Mouse (Mus musculus) G1E-ER4 (cell line): ENCODE measurements around the gene Dnaja3. TPM values are rescaled to one million over a fixed set of nuclear protein-coding genes. Genes with fewer than 3 reads are reported as not detected.

Experiments used
- GATA1 ChIP-seq: IDR thresholded peaks from one replicate; pipeline ENCODE4 v1.8.0; 2012; ENCODE audit warnings: low read length, inconsistent platforms
- polyA plus RNA-seq: library from polyadenylated mRNA; stranded (reverse); fragments of >175 nt; gene quantifications from 2 replicates; pipeline ENCODE4 v1.2.3, GENCODE M21; 2012

The Dnaja3 gene
- polyA plus RNA-seq, 1 experiment, result 70.0 TPM

DNA sequence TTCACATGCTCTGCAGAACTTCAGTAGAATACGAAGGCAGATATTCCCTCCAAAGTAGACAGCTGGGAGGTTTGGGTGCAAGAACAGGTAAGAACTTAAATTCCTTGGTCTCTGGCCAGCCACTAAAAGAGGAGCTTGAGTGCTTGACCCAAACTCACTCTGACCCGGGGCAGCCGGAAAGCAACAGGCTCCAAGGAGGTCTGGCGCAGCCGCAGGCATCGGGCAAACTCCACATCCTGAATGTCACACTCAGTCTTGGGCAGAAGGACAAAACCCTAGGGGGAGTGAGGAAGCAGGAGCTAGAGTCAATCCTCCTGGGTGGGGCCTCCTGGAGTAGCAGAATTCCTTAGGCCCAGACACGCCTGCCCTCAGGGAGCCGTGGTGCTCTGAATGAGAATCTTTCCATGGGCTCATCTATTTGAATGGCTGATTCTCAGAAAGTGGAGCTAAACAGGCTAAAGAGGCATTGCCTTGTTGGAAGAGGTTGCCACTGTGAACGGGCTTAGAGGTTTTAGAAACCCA is 10.8 kb upstream of the Dnaja3 start:
- no peak for TF ChIP-seq GATA1

DNA sequence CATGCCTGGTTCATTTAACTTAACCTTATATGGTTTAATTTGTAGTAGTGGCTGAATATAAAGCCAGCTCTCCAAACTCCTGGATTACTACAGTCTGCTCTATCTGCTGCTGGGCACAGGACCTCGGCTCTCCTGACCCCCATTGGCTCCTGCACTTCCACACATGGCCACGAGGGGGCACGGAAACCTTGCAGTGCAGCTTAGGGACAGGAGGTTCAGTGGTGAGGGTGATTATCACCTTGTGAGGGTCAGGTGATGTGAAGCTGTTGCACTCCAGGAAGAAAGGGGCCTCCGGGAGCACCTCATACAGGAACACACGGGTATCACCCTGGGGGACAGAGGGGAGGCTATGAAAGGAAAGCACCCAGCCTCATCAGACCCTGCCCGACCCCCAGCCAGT is 9.8 kb upstream of the Dnaja3 start:
- no peak for TF ChIP-seq GATA1

DNA sequence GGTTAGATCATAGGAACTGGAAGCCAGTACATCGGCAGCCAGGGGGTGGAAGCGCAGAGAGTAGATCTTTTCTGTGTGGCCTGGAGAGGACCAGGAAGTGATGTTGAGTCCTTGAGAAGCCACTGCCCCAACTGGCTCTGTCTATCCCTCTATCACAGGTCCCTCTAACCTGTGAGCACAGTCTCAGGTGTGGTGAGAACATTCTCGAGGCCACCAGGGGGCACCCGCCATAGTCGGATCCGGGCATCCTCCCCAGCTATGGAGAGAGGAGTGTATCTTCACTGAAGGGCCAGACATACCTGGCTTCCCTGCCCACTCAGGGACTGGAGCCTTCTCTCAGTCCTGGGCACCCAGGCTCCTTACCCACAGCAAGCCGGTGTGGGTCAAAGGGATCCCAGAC is 7.7 kb upstream of the Dnaja3 start:
- no peak for TF ChIP-seq GATA1

DNA sequence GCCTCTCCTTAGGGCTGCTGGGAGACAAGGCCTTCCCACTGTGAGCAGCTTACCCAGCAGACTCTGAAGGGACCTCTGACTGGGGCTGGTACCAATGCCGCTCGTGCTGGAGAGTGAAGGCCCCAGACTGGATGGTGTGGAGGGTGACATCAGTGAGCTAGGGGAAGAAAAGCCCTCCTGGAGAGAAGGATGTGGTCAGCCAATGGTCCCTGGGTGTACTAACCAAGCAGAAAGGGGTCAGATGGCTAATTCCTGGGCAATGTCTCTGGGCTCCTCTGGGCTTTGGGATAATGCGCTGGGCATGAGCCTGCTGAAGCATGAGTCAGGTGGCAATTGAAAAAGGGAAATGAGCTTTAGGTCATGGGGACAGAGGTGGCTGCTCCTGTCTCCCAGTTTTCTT is 6.1 kb upstream of the Dnaja3 start:
- TF ChIP-seq GATA1, result no peak

GRCm38 (mm10) chr16:4634681-4635080 is 5.1 kb upstream of the Dnaja3 start:
- TF ChIP-seq GATA1, result no peak

DNA sequence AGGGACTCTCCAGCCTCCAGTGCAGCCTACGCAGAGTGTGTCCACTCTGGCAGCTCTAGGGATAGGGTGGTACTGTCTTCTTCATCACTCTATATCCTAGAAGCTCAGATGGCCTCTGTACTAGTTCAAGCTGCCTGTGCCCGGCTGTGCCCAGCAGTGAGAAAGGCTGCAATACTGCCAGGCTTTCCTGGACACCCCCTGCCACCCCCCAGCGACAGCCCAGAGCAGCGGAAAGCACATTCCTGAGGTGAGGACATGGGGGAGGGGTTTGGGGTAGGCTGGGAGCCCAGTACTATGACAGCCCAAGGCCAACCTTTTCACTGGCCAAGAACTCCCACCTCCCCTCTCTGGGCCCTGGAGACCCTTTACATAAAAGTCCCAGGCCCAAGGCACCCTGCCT is 4.0 kb upstream of the Dnaja3 start:
- TF ChIP-seq GATA1, result no peak

DNA sequence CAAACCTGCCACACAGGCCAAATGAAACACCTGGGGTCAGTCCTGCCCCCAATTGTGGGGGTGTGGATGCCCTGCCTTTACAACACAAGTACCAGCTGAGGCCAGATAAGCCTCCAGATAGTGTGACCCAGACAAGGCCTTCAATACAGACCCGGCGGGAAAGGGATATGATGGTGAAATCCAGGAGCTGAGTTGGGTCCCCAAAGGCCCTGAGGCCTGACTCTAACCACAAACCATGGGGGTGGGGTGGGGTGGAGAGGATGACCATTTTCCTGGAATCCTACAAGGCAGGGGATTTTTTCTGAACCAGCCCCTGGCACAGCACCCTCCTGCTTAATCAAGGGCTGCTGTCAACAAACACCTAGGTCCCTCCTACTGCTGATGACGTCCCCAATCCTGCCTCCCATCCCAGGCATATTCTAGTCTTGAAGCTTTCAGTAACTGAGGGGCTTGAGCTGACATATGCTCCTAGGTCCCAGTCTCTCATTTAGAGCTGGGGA is 848 bp upstream of the Dnaja3 start:
- TF ChIP-seq GATA1, result no peak

GRCm38 (mm10) chr16:4640267-4641005 is 647 bp downstream of the Dnaja3 start:
- TF ChIP-seq GATA1, result no peak

GRCm38 (mm10) chr16:4641119-4641838 is 1.5 kb downstream of the Dnaja3 start:
- no peak for TF ChIP-seq GATA1

DNA sequence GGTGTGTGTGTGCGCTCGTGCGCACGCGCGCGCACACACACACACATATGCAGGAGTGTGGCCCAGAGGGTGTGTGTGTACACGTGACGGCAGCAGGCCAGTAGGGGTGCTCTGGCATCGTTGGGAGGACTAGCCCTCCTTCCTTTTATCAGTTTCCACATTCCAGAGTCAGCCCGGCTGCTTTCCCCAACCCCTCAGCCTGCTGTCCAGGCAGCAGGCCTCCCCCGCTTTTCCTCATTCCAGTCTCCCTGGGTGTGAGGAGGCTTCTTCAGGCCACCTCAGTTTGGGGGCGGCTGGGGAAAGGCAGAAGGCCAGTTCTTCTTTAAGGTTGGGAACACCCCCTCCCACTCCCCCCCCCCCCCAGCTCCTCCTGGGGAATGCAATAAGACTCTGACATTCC is 2.4 kb downstream of the Dnaja3 start:
- TF ChIP-seq GATA1, result no peak

DNA sequence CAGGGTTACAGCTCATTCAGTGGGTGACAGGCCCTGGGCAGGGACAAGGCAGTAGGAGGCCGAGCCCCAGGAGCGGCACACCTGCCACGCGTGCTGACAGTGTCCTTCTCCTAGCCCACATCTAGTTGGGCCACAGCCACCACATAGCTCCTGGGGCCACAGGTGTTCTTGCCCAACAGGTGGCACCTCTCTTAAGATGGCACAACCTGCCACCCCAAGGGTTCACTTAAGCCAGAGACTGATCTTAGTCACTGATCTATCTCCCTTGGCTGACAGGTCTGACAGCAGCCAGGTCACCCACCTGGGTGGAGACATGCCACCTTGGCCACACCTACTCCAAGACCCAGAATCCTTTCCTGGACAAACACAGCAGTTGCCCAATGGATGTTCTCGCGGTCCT is 3.1 kb downstream of the Dnaja3 start:
- no peak for TF ChIP-seq GATA1

GRCm38 (mm10) chr16:4643670-4644419 is 4.1 kb downstream of the Dnaja3 start:
- TF ChIP-seq GATA1, result no peak

GRCm38 (mm10) chr16:4645867-4646266 is 6.1 kb downstream of the Dnaja3 start:
- no peak for TF ChIP-seq GATA1

DNA sequence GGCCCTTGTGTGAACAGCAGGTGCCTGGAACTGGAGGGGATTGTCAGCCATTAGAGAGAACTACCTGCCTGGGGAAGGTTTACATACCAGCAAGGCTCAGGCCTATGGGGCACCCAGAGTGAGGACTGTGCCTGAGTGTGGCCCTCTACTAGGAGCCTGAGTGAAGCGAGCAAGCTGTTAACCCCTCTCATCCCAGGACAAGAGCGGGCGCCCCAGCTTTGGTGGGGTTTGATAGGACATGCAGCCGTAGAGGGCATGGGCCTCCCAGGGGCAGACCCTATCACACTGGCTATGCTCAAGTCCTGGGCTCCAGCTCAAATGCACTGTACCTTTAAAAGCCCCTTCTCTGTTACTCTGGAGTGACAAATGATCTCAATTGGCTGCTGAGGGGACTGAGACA is 7.0 kb downstream of the Dnaja3 start:
- TF ChIP-seq GATA1, result no peak

GRCm38 (mm10) chr16:4647651-4648141 is 7.9 kb downstream of the Dnaja3 start:
- no peak for TF ChIP-seq GATA1

GRCm38 (mm10) chr16:4648416-4649023 is 8.7 kb downstream of the Dnaja3 start:
- TF ChIP-seq GATA1, result no peak
